Mouse (Mus musculus): ENCODE measurements at regions not wholly inside any gene's neighbourhood (a gene's known extent, or its start where the extent isn't known, plus 50 kb on each side); places are given as distances from the start of the nearest gene placed in this dataset.

DNA sequence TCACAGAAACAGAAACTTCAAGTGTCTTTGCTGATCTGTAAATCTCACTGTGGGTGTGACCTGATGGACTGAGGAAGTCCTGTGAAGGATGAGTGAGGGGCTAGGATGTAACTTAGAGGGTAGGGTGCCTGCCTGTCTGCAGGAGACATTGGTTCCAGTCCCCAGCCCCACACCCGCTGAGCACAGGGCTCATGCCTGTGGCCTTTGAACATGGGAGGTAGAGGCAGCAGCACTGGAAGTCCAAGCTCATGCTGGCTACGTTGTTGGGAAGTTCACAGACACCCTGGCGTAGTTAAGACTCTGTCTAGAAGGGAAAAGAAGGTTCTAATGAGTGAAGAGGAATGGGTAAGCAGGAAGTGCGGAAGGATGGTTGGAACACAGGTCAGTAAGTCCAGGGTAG lies 59.7 kb upstream of the Tgm3 start:
- TF ChIP-seq CTCF (IDR thresholded peaks at IDR 0.05; ENCODE audit: borderline replicate concordance, insufficient read depth, low read length) (no peak), POLR2A (IDR thresholded peaks at IDR 0.05; ENCODE audit: low read depth, low read length) (no peak)

Measured in embryonic fibroblast, embryonic 13.5 days (primary cell).